Mouse (Mus musculus) liver, adult 2 months (tissue): ENCODE data around the gene Ebf1.

ENCODE experiments used
- CTCF ChIP-seq: fragments of 200-500 bp; IDR thresholded peaks from 2 replicates; pipeline ENCODE4 v1.5.1; 2011; ENCODE audit warnings: low read depth, low read length, control low read depth
- POLR2A ChIP-seq: fragments of 200-500 bp; IDR thresholded peaks from 2 replicates; pipeline ENCODE4 v1.6.1; 2011; ENCODE audit warnings: low read length, control low read depth; ENCODE audit not compliant: insufficient read depth; ENCODE audit errors: extremely low read depth

DNA sequence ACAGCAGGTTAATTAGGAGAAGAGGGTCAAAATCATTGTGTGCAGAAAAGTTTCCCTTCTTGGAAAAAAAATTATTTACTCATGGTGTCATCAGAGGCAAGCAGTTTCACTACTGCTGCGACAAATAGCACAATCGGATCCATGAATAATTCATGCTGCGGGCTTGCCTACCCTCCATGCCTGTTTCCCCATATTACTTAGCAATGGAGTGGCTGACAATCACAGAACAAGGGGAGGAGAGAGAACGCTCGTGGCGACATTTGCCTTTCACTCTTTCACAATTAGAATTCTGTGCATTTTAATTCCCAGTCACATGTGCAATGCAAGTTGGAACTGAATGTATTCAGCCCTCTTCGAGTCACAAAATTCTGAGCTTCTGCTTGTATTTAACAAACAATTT, 283.4 kb downstream of the Ebf1 start:
- no peak for TF ChIP-seq CTCF
- TF ChIP-seq POLR2A, result no peak
